Mouse (Mus musculus) thymus, adult 18-20 months (tissue): ENCODE data around the gene Trim30b.
"Not testable (repeated sequence)": the region's sequence is repeated elsewhere in the genome, so short reads cannot be mapped to it uniquely, and the experiment has no call there.

ENCODE experiments used
- DNase-seq, 2 experiments: peaks; one replicate each; pipeline ENCODE4 v3.0.0; 2022; ENCODE audit warnings: mixed read lengths in 2 of 2

The Trim30b gene

DNA sequence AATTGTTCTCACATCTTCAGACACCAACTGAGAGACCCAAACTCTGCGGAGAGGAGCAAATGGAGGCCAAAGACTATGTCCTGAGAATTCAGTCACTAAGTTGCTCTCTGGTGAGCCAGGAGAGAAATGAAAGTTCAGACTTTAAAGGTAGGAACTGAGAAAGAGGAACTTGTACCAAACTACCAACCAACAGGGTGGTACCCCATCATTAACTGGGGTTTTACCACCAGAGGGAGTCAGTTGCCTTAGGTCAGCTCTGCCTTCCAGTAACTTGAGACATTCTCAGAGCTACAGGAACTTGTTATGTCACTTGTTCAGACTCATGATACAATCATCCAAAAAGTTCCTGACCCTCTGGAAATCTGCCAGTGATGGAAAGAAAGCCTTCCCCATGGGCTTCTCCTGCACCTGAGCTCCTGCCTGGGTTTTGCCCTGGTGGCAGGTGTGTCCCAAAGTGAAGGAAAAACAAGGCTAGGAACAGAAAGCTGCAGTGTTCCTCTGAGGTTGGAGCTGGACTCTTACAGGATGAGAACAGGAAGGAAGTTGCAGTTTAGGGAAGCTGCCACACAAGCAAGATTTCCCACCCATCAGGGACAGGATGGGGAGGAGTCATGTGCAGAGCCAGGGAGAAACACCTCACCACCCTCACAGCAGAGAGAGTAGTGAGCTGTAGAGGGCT lies at the start of gene Trim30b:
TSS of gene Trim30b (minus strand) at position 149 of the 679 bp plus-strand sequence.
- peak in 1 of 2 experiments; percentile 9 for DNase-seq

DNA sequence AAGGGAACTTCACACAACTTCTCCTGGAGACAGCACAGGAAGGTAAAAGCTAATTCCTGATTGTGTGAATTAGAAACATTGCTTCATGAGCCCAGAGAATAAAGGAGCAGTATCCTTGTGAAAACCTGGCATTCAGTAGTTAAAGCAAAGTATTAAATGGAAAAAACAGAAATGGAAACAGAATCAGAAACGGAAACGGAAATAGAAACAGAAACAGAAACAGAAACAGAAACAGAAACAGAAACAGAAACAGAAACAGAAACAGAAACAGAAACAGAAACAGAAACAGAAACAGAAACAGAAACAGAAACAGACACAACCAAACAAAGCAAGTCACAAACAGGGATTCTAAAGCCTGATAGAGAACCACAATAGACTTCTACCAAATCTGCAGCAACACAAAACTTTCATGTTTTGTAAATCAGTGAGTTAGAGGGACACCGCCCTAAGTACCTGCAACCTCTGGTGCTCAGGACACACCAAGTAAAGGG lies 34.8 kb upstream of the Trim30b start:
- DNase-seq = no peak

- no peak for DNase-seq
Observed at GRCm38 (mm10) chr7:104401140-104401539, 31.5 kb upstream of the Trim30b start.

- DNase-seq = no peak
Observed at GRCm38 (mm10) chr7:104400698-104401097, 31.0 kb upstream of the Trim30b start, which contains the start of gene Trim30c. Trim30c (minus strand) TSS chr7:104400837.

- no peak for DNase-seq
Observed at GRCm38 (mm10) chr7:104398492-104398891, 28.8 kb upstream of the Trim30b start.

DNA sequence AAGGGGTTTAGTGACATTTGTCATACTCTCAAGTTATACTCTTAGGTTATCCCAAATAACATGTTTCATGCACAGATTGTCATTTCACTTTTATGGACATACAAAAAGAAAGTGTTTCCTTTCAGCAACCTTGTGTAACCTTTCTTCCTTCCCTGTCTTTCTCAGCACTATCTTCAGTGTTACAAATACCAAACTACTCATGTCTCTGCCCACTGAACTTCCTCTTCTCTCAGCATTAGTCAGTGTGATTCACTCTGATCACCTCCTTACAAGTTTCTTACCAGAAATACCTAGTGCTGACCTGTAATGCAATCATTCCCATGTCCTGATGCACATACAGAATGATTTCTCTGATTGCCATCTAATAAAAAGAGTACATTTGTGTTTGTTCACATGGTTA lies 3.3 kb downstream of the Trim30b start:
- no peak for DNase-seq

- no peak for DNase-seq
Observed at GRCm38 (mm10) chr7:104353600-104353967, 16.1 kb downstream of the Trim30b start.

- peak; percentile 63 to 79 for DNase-seq
Observed at GRCm38 (mm10) chr7:104352717-104353599, 16.7 kb downstream of the Trim30b start, which contains the start of gene Trim12c. Trim12c (minus strand) TSS chr7:104353362.

GRCm38 (mm10) chr7:104348043-104348442 lies 21.6 kb downstream of the Trim30b start:
- DNase-seq = not testable (repeated sequence)

DNA sequence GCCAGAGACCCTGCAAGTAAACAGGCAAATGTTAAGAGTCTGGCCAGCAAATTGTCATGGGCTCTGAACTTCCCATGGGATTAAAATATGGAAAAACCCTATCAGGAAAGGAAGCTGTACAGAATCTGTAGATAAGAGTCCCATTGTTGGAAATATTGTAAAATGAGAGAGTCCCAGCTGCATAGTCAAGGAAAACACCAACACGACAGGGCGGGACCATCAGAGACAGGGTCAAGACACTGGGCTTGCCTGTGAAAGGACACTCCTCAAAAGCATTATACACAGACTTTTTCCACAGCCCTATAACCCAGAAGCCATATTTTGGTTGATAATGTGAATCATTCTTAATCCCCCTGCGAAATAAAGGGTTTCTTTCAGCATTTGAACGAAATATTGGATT lies 28.9 kb downstream of the Trim30b start:
- not testable (repeated sequence) for DNase-seq

DNA sequence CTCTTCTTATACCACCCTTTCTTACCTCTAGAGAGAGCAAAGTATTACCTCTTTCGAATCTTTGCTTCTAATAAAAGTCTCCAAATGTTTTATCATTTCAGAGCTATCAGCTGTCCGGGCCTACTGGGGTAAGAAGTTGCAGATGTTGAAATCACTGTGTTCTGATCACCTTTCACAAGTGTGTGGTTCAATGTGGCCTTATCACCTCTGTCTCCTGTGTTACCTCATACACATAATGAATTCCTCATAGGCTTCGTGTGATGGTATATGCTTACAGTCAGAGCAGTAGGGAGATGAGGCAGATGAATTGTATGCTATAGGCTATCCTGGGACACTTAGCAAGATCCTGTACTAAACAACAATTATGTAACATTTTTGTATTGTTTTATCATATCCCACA lies 34.1 kb downstream of the Trim30b start:
- DNase-seq = not testable (repeated sequence)

GRCm38 (mm10) chr7:104329171-104329570 lies 40.5 kb downstream of the Trim30b start, which contains the start of gene Trim34b:
Trim34b (plus strand) TSS chr7:104329471.
- not testable (repeated sequence) for DNase-seq

- no peak for DNase-seq
Observed at GRCm38 (mm10) chr7:104322028-104322427, 47.7 kb downstream of the Trim30b start.

GRCm38 (mm10) chr7:104315369-104316080 lies 54.2 kb downstream of the Trim30b start, which contains the start of gene Trim12a:
Trim12a (minus strand) TSS chr7:104315466.
- DNase-seq = not testable (repeated sequence)

DNA sequence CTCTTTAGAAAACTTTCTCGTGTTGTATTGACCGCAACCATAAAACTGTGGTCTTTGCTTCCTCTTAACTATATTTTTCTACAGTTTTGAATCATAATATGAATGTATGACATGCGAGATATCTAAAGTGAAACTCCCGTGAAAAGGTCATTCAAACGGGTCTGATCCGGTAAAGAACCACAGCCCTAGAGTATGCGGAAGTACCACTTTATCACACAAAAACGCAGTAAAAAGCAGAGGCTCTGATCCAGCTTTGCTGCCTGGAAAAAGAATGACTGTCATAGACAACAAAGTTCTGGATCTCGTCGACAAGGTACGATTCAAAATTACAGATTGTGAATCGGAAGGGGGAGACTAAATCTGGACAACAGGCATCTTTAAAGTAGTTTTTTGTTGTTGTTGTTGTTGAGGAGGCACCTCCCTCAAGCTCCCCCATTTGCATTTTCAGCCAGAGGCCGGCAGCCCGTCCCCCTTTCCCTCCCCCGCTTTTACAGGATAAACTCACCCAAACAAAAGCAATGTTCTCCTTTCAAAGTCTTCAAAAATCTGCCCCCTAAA lies 54.8 kb downstream of the Trim30b start:
- no peak for DNase-seq
